8 mouse cellular contexts compared by ENCODE assay signal in genomic region chr13:95696654-95697163, GRCm38 (mm10). TPM values are rescaled to one million over a fixed set of nuclear protein-coding genes. Genes with fewer than 3 reads are reported as not detected.
DNase-seq lines count a peak whose midpoint lies in the region; ATAC-seq and TF ChIP-seq lines count a peak whose summit lies in the region.

F2rl2 (plus strand) TSS chr13:95696853.

- H3K9ac ChIP-seq in heart, embryonic 12.5 days: no peak within 1 kb of the TSS
- no peak within 1 kb of the TSS for H3K9ac ChIP-seq in midbrain, embryonic 13.5 days (replicated peaks)

- peaks cover 15% of the 10 kb centered on the region; the same call in 1 of the 2 replicates for H3K4me1 ChIP-seq in heart, embryonic 12.5 days (replicated peaks)
- peaks cover 5% of the 10 kb centered on the region; the same call in 1 of the 2 replicates for H3K4me1 ChIP-seq in G1E (ENCODE audit: insufficient read depth, low read depth, low read length)
- H3K4me1 ChIP-seq in midbrain, embryonic 13.5 days (replicated peaks): peaks cover 4% of the 10 kb centered on the region; the same call in 1 of the 2 replicates

- H3K36me3 ChIP-seq in heart, embryonic 12.5 days: no peaks in the 10 kb centered on the region
- H3K36me3 ChIP-seq in G1E (replicated peaks): peaks cover 4% of the 10 kb centered on the region
- no peaks in the 10 kb centered on the region for H3K36me3 ChIP-seq in midbrain, embryonic 13.5 days

- WGBS in heart, embryonic 12.5 days: 43% methylated on average over 4 of the region's 4 CpGs
- 58% methylated on average over 4 of the region's 4 CpGs for WGBS in midbrain, embryonic 13.5 days

- ATAC-seq in heart, embryonic 12.5 days (ENCODE audit: insufficient number of reproducible peaks, low FRiP score): peak; percentile 42; the same call in 1 of the 2 replicates
- ATAC-seq in G1E (ENCODE audit: extremely low read depth, insufficient number of reproducible peaks, low FRiP score, poor library complexity, severe bottlenecking): peak; percentile 15; the same call in 1 of the 2 replicates
- ATAC-seq in megakaryocyte progenitor cell, adult 5-6 weeks (replicated peaks; ENCODE audit: poor library complexity): peak; percentile 58
- ATAC-seq in midbrain, embryonic 13.5 days: no peak

- no peaks in the 10 kb centered on the region for H3K27me3 ChIP-seq in heart, embryonic 12.5 days (replicated peaks)
- H3K27me3 ChIP-seq in G1E (ENCODE audit: insufficient read depth, low read length): peaks cover 9% of the 10 kb centered on the region; the same call in 1 of the 2 replicates
- no peaks in the 10 kb centered on the region for H3K27me3 ChIP-seq in midbrain, embryonic 13.5 days

- no peaks in the 10 kb centered on the region for H3K9me3 ChIP-seq in heart, embryonic 12.5 days (replicated peaks)
- no peaks in the 10 kb centered on the region for H3K9me3 ChIP-seq in G1E (replicated peaks)
- no peaks in the 10 kb centered on the region for H3K9me3 ChIP-seq in midbrain, embryonic 13.5 days

- no peak within 1 kb of the TSS for H3K27ac ChIP-seq in heart, embryonic 12.5 days (ENCODE audit: poor library complexity, severe bottlenecking)
- H3K27ac ChIP-seq in layer of hippocampus, adult 2 months: peak within 1 kb of the TSS; percentile 52
- no peak within 1 kb of the TSS for H3K27ac ChIP-seq in midbrain, embryonic 13.5 days

- DNase-seq in heart, adult 9 months (ENCODE audit: low spot score in 2 of 2): no peak
- DNase-seq in G1E (ENCODE audit: low spot score): no peak
- peak; percentile 27 to 35 for DNase-seq in layer of hippocampus, adult 2 months (ENCODE audit: low spot score in 2 of 2)
- DNase-seq in ovary, adult 18-20 months (ENCODE audit: low spot score): no peak
- no peak for DNase-seq in spleen, postnatal 10 days (ENCODE audit: low spot score in 2 of 2)

- H3K4me3 ChIP-seq in heart, embryonic 12.5 days: no peak within 1 kb of the TSS
- H3K4me3 ChIP-seq in G1E (ENCODE audit: low read depth, low read length): no peak within 1 kb of the TSS
- H3K4me3 ChIP-seq in layer of hippocampus, adult 2 months: no peak within 1 kb of the TSS
- no peak within 1 kb of the TSS for H3K4me3 ChIP-seq in midbrain, embryonic 13.5 days (replicated peaks)

- TF ChIP-seq CTCF in G1E (IDR thresholded peaks at IDR 0.05; ENCODE audit: low read depth, low read length): no peak
- TF ChIP-seq CTCF in layer of hippocampus, adult 2 months (conservative IDR thresholded peaks at IDR 0.05): no peak

- no peak within 1 kb of the TSS for H3K4me2 ChIP-seq in heart, embryonic 12.5 days
- no peak within 1 kb of the TSS for H3K4me2 ChIP-seq in midbrain, embryonic 13.5 days (replicated peaks)

RNA-seq across cellular contexts. Expression of gene F2rl2, which starts in this region (rescaled TPM):
- polyA plus RNA-seq in heart, embryonic 12.5 days (2016; fragmentation: Nextera tagmentation; extraction: Ambion mirVana): 1.9 and 2.2 TPM in 2 replicates
- total RNA-seq in G1E (2014; fragmentation: Nextera tagmentation): not detected in 2 replicates
- total RNA-seq in G1E (2017): 0.05 and 0.06 TPM in 2 replicates
- not detected in 2 replicates for polyA plus RNA-seq in G1E (2012)
- total RNA-seq in layer of hippocampus, adult 2 months (2021): under 1 TPM; 0.15 to 0.17 TPM
- 0.73 and 1.0 TPM in 2 replicates for total RNA-seq in megakaryocyte progenitor cell, adult 5-6 weeks (2015)
- 0.07 TPM in 1 of 2 replicates, not detected in the other for total RNA-seq in megakaryocyte progenitor cell, adult 5-6 weeks (2017)
- polyA plus RNA-seq in midbrain, embryonic 13.5 days (2015; fragmentation: Nextera tagmentation; extraction: Ambion mirVana): 0.63 and 0.71 TPM in 2 replicates

Comparison
In these comparisons a context has a peak if more than half of its experiments do, and no peak if none do; other contexts are left out.
1. Peak in ATAC-seq in G1E; RNA of the gene not detected or under 1 TPM.
2. Peak in DNase-seq and H3K27ac ChIP-seq in layer of hippocampus, adult 2 months; RNA of the gene not detected or under 1 TPM.